Mouse (Mus musculus) neural tube, embryonic 10.5 days (tissue): ENCODE results near the gene Fbln1.
"Not testable (repeated sequence)": the region's sequence is repeated elsewhere in the genome, so short reads cannot be mapped to it uniquely, and the experiment has no call there.

Experiments used
- DNase-seq: peaks from one replicate; pipeline ENCODE4 v3.0.0-alpha.2; 2017; ENCODE audit warnings: low spot score; ENCODE audit errors: extremely low spot score

Fbln1 gene

GRCm38 (mm10) chr15:85294632-85295031 lies 88.9 kb downstream of the Fbln1 start:
- DNase-seq = no peak

- no peak for DNase-seq
Observed at GRCm38 (mm10) chr15:85295544-85295943, 89.8 kb downstream of the Fbln1 start.

GRCm38 (mm10) chr15:85295977-85296376 lies 90.2 kb downstream of the Fbln1 start:
- DNase-seq = no peak

- DNase-seq = no peak
Observed at GRCm38 (mm10) chr15:85296538-85296937, 90.8 kb downstream of the Fbln1 start.

GRCm38 (mm10) chr15:85298167-85298781 lies 92.5 kb downstream of the Fbln1 start:
- DNase-seq = no peak

- no peak for DNase-seq
Observed at GRCm38 (mm10) chr15:85298946-85299345, 93.2 kb downstream of the Fbln1 start.

- DNase-seq = no peak
Observed at GRCm38 (mm10) chr15:85303241-85303640, 97.5 kb downstream of the Fbln1 start.

- DNase-seq = no peak
Observed at GRCm38 (mm10) chr15:85303976-85304375, 98.2 kb downstream of the Fbln1 start.

GRCm38 (mm10) chr15:85307061-85307660 lies 101.4 kb downstream of the Fbln1 start:
- DNase-seq = no peak

- no peak for DNase-seq
Observed at GRCm38 (mm10) chr15:85311058-85311657, 105.4 kb downstream of the Fbln1 start.

GRCm38 (mm10) chr15:85315378-85316025 lies 109.8 kb downstream of the Fbln1 start:
- peak; percentile 82 for DNase-seq

GRCm38 (mm10) chr15:85316342-85317140 lies 110.8 kb downstream of the Fbln1 start:
- DNase-seq = no peak

GRCm38 (mm10) chr15:85319924-85320668 lies 114.3 kb downstream of the Fbln1 start:
- no peak for DNase-seq

GRCm38 (mm10) chr15:85323214-85323613 lies 117.5 kb downstream of the Fbln1 start:
- DNase-seq = no peak

- no peak for DNase-seq
Observed at GRCm38 (mm10) chr15:85324426-85324825, 118.7 kb downstream of the Fbln1 start.

GRCm38 (mm10) chr15:85327808-85328207 lies 122.1 kb downstream of the Fbln1 start:
- no peak for DNase-seq

GRCm38 (mm10) chr15:85328455-85328854 lies 122.7 kb downstream of the Fbln1 start:
- not testable (repeated sequence) for DNase-seq

GRCm38 (mm10) chr15:85329096-85329495 lies 123.3 kb downstream of the Fbln1 start:
- DNase-seq = no peak

- no peak for DNase-seq
Observed at GRCm38 (mm10) chr15:85330024-85330423, 124.3 kb downstream of the Fbln1 start.

GRCm38 (mm10) chr15:85333511-85333910 lies 127.8 kb downstream of the Fbln1 start:
- not testable (repeated sequence) for DNase-seq

- no peak for DNase-seq
Observed at GRCm38 (mm10) chr15:85334234-85334633, 128.5 kb downstream of the Fbln1 start.
